Mouse (Mus musculus) limb, embryonic 13.5 days (tissue): ENCODE data around the gene Rims1. TPM values are rescaled to one million over a fixed set of nuclear protein-coding genes. Genes with fewer than 3 reads are reported as not detected.

Experiments used
- ATAC-seq: fragments of 200-750 bp; cut with Nextera tagmentation; 2 replicates; pipeline ENCODE4 v1.8.0; 2017; ENCODE audit warnings: low read depth, moderate number of reproducible peaks, moderate TSS enrichment; ENCODE audit not compliant: low FRiP score
- H3K27ac ChIP-seq: fragments of 300-500 bp; sonication (generic); 2 replicates; pipeline ENCODE4 v1.5.1; 2015; ENCODE audit warnings: inconsistent platforms, mild to moderate bottlenecking, moderate library complexity
- H3K27me3 ChIP-seq: fragments of 300-500 bp; sonication (generic); 2 replicates; pipeline ENCODE4 v1.6.1; 2015; ENCODE audit warnings: mild to moderate bottlenecking, inconsistent platforms
- H3K36me3 ChIP-seq: fragments of 300-500 bp; sonication (generic); 2 replicates; pipeline ENCODE4 v1.6.1; 2015; ENCODE audit warnings: inconsistent platforms, mild to moderate bottlenecking, moderate library complexity
- H3K4me1 ChIP-seq: fragments of 300-500 bp; sonication (generic); 2 replicates; pipeline ENCODE4 v1.6.1; 2015; ENCODE audit warnings: inconsistent platforms
- H3K4me2 ChIP-seq: fragments of 300-500 bp; sonication (generic); replicated peaks from 2 replicates; pipeline ENCODE4 v1.6.1; 2015; ENCODE audit warnings: inconsistent platforms, mild to moderate bottlenecking, moderate library complexity
- H3K4me3 ChIP-seq: fragments of 300-500 bp; sonication (generic); 2 replicates; pipeline ENCODE4 v1.5.1; 2015; ENCODE audit warnings: moderate library complexity, mild to moderate bottlenecking, inconsistent platforms
- H3K9ac ChIP-seq: fragments of 300-500 bp; sonication (generic); 2 replicates; pipeline ENCODE4 v1.6.1; 2015; ENCODE audit warnings: mild to moderate bottlenecking, inconsistent platforms
- H3K9me3 ChIP-seq: fragments of 300-500 bp; sonication (generic); 2 replicates; pipeline ENCODE4 v1.6.1; 2016; ENCODE audit warnings: inconsistent platforms
- WGBS: fragments of 180-500 bp; shearing (Covaris S2); methylation state at CpG from one replicate; pipeline ENCODE4 v1.1.7; 2015; 5-methylcytosine and 5-hydroxymethylcytosine counted together
- polyA plus RNA-seq: library from polyadenylated mRNA; unstranded; fragments of >200 nt; fragmentation: Nextera tagmentation; extraction: Ambion mirVana; gene quantifications from 2 replicates; pipeline ENCODE4 v1.2.1, GENCODE M21; 2015

Gene Rims1
- 1.2 and 2.4 TPM in 2 replicates for polyA plus RNA-seq

DNA sequence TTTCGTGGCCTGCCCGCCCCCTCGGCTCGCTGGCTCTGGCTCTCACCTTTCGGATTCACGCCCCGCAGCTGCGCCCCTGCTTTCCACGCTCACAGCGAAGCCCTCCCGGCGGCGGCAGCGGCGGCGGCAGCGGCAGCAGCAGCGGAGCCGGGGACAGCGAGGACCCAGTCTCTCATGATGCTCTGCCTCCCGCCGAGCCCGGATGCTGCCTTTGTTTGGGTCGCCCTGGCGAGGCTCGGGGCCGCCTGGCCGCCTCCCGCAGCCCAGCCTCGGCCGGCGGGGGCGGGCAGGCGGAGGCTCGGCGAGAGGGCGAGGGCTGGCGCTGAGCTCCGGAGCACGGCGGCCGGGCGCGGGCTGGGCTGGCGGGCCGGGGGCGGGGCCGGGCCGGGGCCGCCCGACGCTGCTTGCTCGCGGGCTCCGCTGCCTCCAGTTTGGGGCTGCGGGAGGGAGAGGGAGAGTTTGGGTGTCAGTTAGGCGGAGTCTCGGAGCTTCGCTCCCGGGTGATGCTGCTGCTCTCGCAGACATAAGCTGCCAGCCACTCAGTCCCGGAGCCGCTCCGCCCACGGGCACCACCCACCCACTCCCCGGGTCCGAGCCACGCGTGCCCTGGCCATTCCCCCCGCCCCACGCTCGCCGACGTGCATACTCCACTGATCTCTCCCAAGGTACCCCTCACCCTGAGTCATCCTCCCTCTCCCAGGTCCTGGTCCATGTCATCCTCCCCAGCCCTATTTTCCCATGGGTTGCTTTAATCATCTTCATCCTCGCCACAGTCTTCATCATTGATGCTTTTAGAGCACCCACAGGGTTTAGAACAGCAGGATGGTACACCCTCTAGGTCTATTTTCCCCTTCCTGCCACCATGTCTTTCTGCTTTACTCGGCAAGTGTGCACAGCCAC is at the start of gene Rims1:
Gene Rims1, minus strand, starts transcription at position 269 of the 900 bp plus-strand sequence.
- Histone ChIP-seq H3K27ac (no peak within 1 kb of the TSS), H3K36me3 (no peaks in the 10 kb centered on the region), H3K9me3 (no peaks in the 10 kb centered on the region), H3K9ac (peak within 1 kb of the TSS; percentile 84), H3K4me3 (peak within 1 kb of the TSS; percentile 69), H3K4me2 (peak within 1 kb of the TSS; percentile 91), H3K27me3 (peaks cover 28% of the 10 kb centered on the region), H3K4me1 (peaks cover 22% of the 10 kb centered on the region)
- ATAC-seq, result peak; percentile 91
- under 1% methylated on average over 60 of the region's 76 CpGs for WGBS

DNA sequence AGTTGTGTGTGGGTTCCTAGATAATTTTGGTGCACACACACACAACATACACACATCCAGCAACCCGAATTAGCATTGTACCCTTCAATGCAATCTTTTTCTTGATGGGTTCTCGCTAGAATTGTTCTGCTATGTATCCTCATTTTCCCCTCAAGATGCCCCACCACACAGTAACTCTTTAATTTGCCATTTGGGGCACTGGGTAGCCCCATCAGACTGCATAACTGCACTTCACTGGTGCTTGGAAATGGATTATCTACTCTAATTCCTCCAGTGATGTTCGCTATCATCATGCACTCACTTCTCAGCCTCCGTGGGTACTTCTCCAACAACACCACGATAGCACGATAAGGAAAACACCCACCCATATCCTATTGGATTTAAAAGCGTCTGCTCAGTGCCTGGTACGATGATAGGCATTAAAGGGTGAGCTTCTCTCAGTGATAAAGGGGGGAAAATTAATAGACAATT is 867 bp upstream of the Rims1 start:
- WGBS, result 29% methylated on average over 8 of the region's 8 CpGs
- ATAC-seq, result no peak
- H3K9ac ChIP-seq, result peak overlapping the region; percentile 84; the same call in 1 of the 2 replicates
- peak overlapping the region; percentile 91 for H3K4me2 ChIP-seq
- no peaks in the 10 kb centered on the region for H3K9me3 ChIP-seq
- no peak overlapping the region for H3K27ac ChIP-seq
- no peaks in the 10 kb centered on the region for H3K36me3 ChIP-seq
- H3K4me1 ChIP-seq, result peaks cover 22% of the 10 kb centered on the region
- peak overlapping the region; percentile 69 for H3K4me3 ChIP-seq
- H3K27me3 ChIP-seq, result peaks cover 28% of the 10 kb centered on the region

DNA sequence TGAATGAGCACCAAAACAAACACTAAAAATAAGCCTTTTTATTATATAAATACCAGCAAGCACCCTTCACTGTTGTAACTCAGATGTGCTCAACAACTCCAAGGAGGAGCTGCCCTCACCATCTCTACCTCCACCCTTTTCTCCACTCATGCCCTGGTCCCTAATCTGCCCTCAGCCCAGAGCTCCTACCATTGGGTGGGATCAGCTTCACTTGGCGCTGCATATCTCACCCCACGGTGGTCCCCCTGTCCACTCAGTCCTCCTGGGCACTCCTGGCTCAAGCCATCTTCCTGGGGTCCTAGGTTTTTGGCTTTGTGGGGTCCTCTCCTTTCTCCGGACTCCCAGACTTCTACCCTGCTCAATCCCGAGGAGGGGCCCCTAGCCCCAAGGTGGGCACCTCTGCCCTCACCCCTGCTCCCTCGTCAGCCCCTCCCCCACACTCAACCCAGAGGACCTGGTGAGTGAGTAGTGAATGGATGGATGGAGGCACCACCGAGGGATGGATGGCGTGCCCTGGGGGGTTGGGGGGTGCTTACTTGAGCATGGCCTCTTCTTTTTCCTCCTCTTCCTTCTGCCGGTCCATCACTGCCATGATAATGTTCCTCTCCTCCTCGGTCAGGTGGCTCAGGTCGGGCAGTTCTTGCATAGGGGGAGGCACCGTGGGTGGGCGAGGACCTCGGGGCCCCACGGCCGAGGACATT is 619 bp downstream of the Rims1 start:
- Histone ChIP-seq H3K27ac (no peak overlapping the region), H3K9me3 (no peaks in the 10 kb centered on the region), H3K4me1 (peaks cover 22% of the 10 kb centered on the region), H3K27me3 (peaks cover 28% of the 10 kb centered on the region), H3K9ac (peak overlapping the region; percentile 84), H3K36me3 (no peaks in the 10 kb centered on the region), H3K4me3 (peak overlapping the region; percentile 69), H3K4me2 (peak overlapping the region; percentile 91)
- WGBS, result 5% methylated on average over 15 of the region's 15 CpGs
- ATAC-seq, result peak; percentile 63

DNA sequence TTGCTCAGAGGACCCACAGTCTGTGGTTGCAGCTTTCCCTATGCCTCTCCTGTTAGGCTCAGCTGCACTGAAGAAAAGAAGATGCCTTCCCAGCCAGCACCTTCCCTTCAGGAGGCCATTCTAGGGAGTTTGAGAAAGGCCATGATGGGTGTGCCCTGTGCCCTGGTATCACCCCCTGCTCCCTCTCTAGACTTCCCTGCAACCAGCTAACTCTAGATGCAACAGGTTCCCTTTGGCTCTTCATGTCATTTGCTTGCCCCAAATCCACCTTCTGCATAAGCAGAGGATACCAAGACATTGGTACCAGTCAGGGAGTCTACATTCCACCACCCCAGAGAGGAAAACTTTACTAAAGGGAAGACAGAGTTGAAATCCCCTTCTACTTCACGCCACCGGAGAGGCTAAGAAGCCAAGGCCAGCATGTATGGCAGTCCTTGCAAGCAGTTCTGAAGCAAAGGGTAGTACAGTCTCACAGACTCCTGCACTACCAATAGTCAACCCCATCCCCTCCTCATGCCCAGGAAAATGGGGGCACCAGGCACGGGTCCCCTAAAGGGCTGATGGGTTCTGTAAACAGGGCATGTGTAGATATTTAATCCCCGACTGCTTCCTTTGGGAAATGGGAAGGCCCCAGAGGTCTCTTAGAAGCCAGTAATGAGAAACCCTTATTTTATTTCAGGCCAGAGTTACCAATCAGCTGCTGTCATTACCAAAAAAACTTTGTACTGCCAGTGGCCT is 1.5 kb downstream of the Rims1 start:
- Histone ChIP-seq H3K4me1 (peaks cover 22% of the 10 kb centered on the region), H3K4me2 (peak overlapping the region; percentile 91; the same call in 1 of the 2 replicates), H3K27ac (no peak overlapping the region), H3K4me3 (no peak overlapping the region), H3K27me3 (peaks cover 28% of the 10 kb centered on the region), H3K9ac (no peak overlapping the region), H3K36me3 (no peaks in the 10 kb centered on the region), H3K9me3 (no peaks in the 10 kb centered on the region)
- no peak for ATAC-seq
- WGBS, result 62% methylated on average over 4 of the region's 4 CpGs

DNA sequence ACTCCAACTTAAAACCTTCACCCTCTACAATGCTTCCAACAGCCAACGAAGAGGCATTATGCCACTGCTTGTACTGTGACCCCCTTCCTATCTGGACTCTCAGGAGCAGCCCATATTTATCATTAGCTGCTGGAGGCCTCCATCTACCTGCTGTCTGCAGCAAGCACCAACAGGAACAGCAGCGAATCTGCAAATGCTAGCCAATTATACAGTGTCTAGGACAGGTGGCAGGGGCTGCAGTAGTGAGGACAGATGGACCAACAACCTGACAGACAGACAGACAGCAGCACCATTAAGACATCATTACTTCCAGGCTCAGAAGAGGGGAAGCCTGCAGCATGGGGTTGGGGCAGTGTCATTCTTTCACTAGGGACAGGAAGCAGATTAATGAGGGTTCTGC is 2.3 kb downstream of the Rims1 start:
- peaks cover 28% of the 10 kb centered on the region for H3K27me3 ChIP-seq
- H3K4me2 ChIP-seq, result no peak overlapping the region
- no peaks in the 10 kb centered on the region for H3K36me3 ChIP-seq
- no peak for ATAC-seq
- H3K9me3 ChIP-seq, result no peaks in the 10 kb centered on the region
- no peak overlapping the region for H3K9ac ChIP-seq
- peaks cover 22% of the 10 kb centered on the region for H3K4me1 ChIP-seq
- no peak overlapping the region for H3K4me3 ChIP-seq
- 70% methylated on average over 2 of the region's 2 CpGs for WGBS
- no peak overlapping the region for H3K27ac ChIP-seq

DNA sequence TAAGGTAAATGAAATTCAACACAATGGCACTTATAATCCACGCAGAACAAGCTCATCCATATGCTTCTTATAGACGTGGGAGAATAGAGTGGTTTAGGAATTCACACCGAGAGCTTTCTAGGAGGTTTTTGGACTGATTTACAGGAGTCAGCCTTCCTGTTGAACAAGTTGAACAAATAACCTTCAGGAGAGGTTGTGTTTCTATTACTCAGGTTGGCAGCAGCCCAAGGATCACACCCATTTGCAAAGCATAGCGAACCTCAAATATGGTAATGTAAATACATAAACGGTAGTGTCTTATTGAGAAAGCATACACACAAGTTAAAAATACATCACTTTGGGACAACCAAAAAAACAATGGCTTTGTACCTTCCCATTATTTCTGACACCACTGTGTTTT is 5.5 kb downstream of the Rims1 start:
- 78% methylated on average over 5 of the region's 5 CpGs for WGBS
- Histone ChIP-seq H3K4me3 (no peak overlapping the region), H3K36me3 (no peaks in the 10 kb centered on the region), H3K4me1 (peaks cover 13% of the 10 kb centered on the region), H3K27me3 (peaks cover 9% of the 10 kb centered on the region; the same call in 1 of the 2 replicates), H3K9me3 (no peaks in the 10 kb centered on the region), H3K27ac (no peak overlapping the region), H3K9ac (no peak overlapping the region), H3K4me2 (no peak overlapping the region)
- ATAC-seq, result no peak

DNA sequence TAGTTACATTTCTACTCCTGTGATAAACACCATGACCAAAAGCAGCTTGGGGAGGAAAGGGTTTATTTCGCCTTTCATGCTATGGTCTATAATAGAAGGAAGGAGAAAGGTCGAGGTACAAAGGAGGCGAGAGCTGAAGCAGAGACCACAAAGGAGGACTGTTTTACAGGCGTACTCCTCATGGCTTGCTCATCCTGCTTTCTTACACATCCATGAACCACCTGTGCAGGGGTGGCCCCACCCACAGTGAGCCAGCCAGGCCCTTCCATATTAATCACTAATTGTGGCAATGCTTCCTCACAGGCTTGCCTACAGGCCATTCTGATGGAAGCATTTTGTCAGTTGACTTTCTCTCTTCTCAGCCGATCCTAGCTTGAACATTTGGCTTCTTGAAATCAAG is 8.7 kb downstream of the Rims1 start:
- H3K27me3 ChIP-seq, result no peaks in the 10 kb centered on the region
- no peak overlapping the region for H3K4me2 ChIP-seq
- no peak for ATAC-seq
- H3K4me1 ChIP-seq, result no peaks in the 10 kb centered on the region
- H3K36me3 ChIP-seq, result no peaks in the 10 kb centered on the region
- H3K9me3 ChIP-seq, result no peaks in the 10 kb centered on the region
- H3K9ac ChIP-seq, result no peak overlapping the region
- 71% methylated on average over 5 of the region's 5 CpGs for WGBS
- H3K27ac ChIP-seq, result no peak overlapping the region
- H3K4me3 ChIP-seq, result no peak overlapping the region

DNA sequence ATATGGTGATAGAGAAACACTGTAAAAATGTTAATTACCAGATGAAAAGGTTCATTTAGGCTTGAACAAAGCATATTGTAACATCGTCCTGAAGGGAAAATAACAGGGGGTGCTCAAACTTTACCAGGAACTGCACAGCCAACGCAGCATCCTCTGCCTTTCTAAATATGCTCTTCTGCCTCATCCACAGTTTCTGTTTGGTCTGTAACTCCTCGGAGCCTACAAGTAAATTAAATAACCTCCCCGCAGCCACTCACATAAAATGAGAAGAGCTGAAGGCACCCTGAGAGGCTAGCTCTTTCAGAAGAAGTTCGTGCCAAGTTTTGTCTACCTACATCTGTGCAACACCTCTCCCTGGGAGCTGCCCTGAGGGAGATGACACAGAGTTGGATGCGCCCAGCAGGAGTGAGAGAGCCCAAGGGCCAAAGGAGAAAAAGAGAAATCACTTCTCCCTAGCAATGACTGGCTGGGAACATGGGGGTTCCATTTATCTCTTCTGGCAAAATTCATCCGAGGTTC is 16.3 kb downstream of the Rims1 start:
- H3K9ac ChIP-seq, result no peak overlapping the region
- H3K4me3 ChIP-seq, result no peak overlapping the region
- no peaks in the 10 kb centered on the region for H3K9me3 ChIP-seq
- no peaks in the 10 kb centered on the region for H3K4me1 ChIP-seq
- no peak overlapping the region for H3K27ac ChIP-seq
- no peaks in the 10 kb centered on the region for H3K27me3 ChIP-seq
- H3K36me3 ChIP-seq, result no peaks in the 10 kb centered on the region
- 41% methylated on average over 7 of the region's 7 CpGs for WGBS
- H3K4me2 ChIP-seq, result no peak overlapping the region
- ATAC-seq, result no peak

DNA sequence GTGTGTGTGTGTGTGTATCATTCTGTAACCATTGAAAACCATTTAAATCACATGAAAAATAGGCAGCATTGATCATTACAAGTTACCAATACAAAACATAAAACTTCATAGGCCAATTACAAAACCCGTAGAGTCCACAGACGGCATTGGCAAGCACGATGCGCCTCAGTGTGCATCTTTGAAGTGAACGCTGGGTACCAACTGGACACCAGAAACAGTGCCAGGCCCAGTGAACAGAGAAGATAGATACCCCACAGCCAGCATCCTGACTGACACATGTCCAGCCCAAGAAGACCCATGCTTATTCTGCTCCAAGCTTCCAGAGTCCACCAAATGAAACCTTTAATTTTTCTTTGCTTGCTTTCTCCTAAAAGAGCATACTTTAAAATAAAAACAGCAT is 18.2 kb downstream of the Rims1 start:
- H3K27ac ChIP-seq, result no peak overlapping the region
- no peak for ATAC-seq

DNA sequence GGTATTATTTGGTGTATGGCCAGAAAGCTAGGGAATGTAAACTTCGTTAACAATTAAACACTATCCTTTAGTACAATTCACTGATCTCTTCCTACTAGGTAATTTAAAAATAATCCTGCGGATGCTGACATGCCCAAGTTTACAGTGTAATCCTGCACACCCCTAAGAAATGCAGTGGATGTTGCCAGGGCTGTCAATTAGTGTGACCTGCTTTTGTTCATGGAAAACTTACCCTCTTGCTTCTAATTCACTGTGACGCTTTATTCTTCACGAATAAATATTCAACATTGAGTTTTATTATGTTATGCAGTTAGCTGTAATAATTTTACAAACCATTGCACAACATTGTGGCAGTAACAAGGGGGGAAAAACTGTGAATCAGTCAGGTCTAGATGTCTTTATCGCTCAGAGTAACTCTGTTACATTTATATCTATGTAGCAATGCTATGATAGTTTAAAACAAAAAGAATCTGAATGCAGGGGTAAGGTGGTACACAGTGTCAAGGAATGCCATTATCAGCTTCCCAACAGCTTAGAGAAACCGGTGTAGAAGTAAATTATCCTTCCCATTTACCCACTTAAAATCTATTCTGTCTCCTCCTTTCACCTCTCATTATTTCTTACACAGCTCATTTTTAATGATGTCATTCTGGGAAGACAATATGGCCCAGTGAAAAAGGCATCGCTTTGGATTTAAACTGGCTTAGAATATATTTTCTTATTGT is 35.1 kb downstream of the Rims1 start:
- no peaks in the 10 kb centered on the region for H3K36me3 ChIP-seq
- ATAC-seq, result no peak
- H3K9me3 ChIP-seq, result no peaks in the 10 kb centered on the region
- no peak overlapping the region for H3K4me2 ChIP-seq
- H3K27me3 ChIP-seq, result no peaks in the 10 kb centered on the region
- H3K4me1 ChIP-seq, result no peaks in the 10 kb centered on the region
- WGBS, result 76% methylated on average over 7 of the region's 7 CpGs
- no peak overlapping the region for H3K9ac ChIP-seq
- H3K4me3 ChIP-seq, result no peak overlapping the region
- no peak overlapping the region for H3K27ac ChIP-seq

More for the DNA sequence above, 18.2 kb downstream of the Rims1 start:
- Histone ChIP-seq H3K9me3 (no peaks in the 10 kb centered on the region), H3K36me3 (no peaks in the 10 kb centered on the region), H3K4me1 (no peaks in the 10 kb centered on the region), H3K9ac (no peak overlapping the region), H3K4me3 (no peak overlapping the region), H3K27me3 (no peaks in the 10 kb centered on the region), H3K4me2 (no peak overlapping the region)
- 88% methylated on average over 5 of the region's 5 CpGs for WGBS

DNA sequence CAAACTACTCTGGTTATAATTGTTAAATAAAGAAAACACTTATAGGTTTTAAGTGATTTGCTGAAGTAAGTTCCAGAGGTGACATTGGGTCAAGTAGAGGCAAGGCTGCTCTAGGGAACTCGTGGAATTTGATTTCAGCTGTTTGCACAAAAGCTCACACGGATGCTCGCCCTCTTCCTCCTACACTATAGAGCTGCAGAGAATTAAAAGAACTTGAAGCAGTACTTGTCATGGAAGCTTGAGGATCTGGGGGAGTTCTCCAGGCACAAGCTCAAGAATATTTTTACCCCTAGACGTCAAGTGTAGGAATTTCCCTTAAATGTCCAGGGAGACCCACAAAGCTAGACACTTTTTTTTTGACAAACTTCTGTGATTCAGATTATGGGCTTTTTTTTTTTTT is 42.4 kb downstream of the Rims1 start:
- H3K4me3 ChIP-seq, result no peak overlapping the region
- no peaks in the 10 kb centered on the region for H3K9me3 ChIP-seq
- ATAC-seq, result no peak
- H3K27ac ChIP-seq, result no peak overlapping the region
- H3K36me3 ChIP-seq, result no peaks in the 10 kb centered on the region
- WGBS, result 84% methylated on average over 4 of the region's 4 CpGs
- H3K4me2 ChIP-seq, result no peak overlapping the region
- no peak overlapping the region for H3K9ac ChIP-seq
- H3K27me3 ChIP-seq, result no peaks in the 10 kb centered on the region
- peaks cover 3% of the 10 kb centered on the region; the same call in 1 of the 2 replicates for H3K4me1 ChIP-seq
